Mouse (Mus musculus) G1E (cell line): ENCODE results near the gene 4833439L19Rik. TPM values are rescaled to one million over a fixed set of nuclear protein-coding genes. Genes with fewer than 3 reads are reported as not detected.

Experiments
- ATAC-seq: 2 replicates; pipeline ENCODE4 v1.8.0; 2016; ENCODE audit warnings: mild to moderate bottlenecking; ENCODE audit not compliant: insufficient number of reproducible peaks, poor library complexity, low FRiP score, severe bottlenecking; ENCODE audit errors: extremely low read depth
- DNase-seq: peaks from one replicate; pipeline ENCODE4 v3.0.0; 2012; ENCODE audit warnings: low spot score
- H3K27me3 ChIP-seq: 2 replicates; pipeline ENCODE4 v1.6.1; 2012; ENCODE audit warnings: mild to moderate bottlenecking, low read length, inconsistent platforms; ENCODE audit not compliant: insufficient read depth
- H3K36me3 ChIP-seq: replicated peaks from 2 replicates; pipeline ENCODE3; 2012; ENCODE audit warnings: mild to moderate bottlenecking, inconsistent platforms
- H3K4me1 ChIP-seq: 2 replicates; pipeline ENCODE4 v1.6.1; 2012; ENCODE audit warnings: low read depth, low read length, inconsistent platforms, mixed read lengths; ENCODE audit not compliant: insufficient read depth
- H3K4me3 ChIP-seq: 2 replicates; pipeline ENCODE4 v1.5.1; 2012; ENCODE audit warnings: low read depth, mild to moderate bottlenecking, inconsistent platforms, low read length, moderate library complexity, mixed read lengths
- H3K9me3 ChIP-seq: replicated peaks from 2 replicates; pipeline ENCODE4 v1.6.1; 2012; ENCODE audit warnings: inconsistent platforms
- CTCF ChIP-seq: IDR thresholded peaks from 2 replicates; pipeline ENCODE4 v1.5.1; 2012; ENCODE audit warnings: low read depth, low read length, inconsistent platforms, mixed read lengths
- GATA1 ChIP-seq: IDR thresholded peaks from 2 replicates; pipeline ENCODE4 v1.6.1; 2012; ENCODE audit warnings: borderline replicate concordance, low read length, inconsistent platforms, mixed read lengths
- GATA2 ChIP-seq: IDR thresholded peaks from 2 replicates; pipeline ENCODE4 v1.6.1; 2012; ENCODE audit warnings: low read depth, low read length, inconsistent platforms, borderline replicate concordance
- POLR2AphosphoS5 ChIP-seq: IDR thresholded peaks from 2 replicates; pipeline ENCODE4 v1.6.1; 2012; ENCODE audit warnings: low read depth, low read length, inconsistent platforms; ENCODE audit not compliant: insufficient replicate concordance
- TAL1 ChIP-seq: conservative IDR thresholded peaks from 2 replicates; pipeline ENCODE4 v1.6.1; 2012; ENCODE audit warnings: low read depth, low read length, inconsistent platforms, mixed read lengths
- polyA plus RNA-seq: library from polyadenylated mRNA; stranded (reverse); fragments of >175 nt; gene quantifications from 2 replicates; pipeline ENCODE4 v1.2.3, GENCODE M21; 2012
- total RNA-seq, 2 experiments: library from RNA; stranded (forward) in 1 of 2; stranded (reverse) in 1 of 2; fragments of 200-1000 nt in 1 of 2; fragments of >200 nt in 1 of 2; fragmentation: Nextera tagmentation in 1 of 2; gene quantifications; 2 replicates each; pipeline ENCODE4 v1.2.3; 2014 to 2017

4833439L19Rik gene
- total and polyA plus RNA-seq, 3 experiments = 36.9 to 59.2 (median 40.4) TPM

DNA sequence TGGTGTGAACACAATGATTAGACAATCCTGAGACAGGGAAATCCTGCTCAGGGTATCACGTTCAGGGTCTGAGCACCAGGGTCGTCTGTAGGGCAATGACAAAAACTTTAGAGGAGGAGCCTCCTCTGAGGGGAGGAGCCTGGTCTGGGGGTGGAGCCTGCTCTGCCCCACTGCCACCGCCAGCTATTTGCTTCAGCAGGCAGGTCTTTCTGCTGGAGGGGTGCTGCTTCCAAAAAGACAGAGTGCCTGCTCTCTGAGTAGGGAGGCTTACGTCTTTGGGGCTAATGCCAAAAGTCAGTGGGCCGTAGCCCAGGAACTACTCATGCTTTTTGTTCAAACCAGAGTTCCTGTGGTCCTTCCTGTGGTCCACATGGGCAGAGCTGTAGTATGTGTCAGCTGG is 3.1 kb upstream of the 4833439L19Rik start:
- ATAC-seq (no peak), DNase-seq (no peak)
- no peak for TF ChIP-seq GATA1
- no peak for TF ChIP-seq CTCF
- no peak for TF ChIP-seq TAL1
- TF ChIP-seq POLR2AphosphoS5 = no peak
- no peak for TF ChIP-seq GATA2

DNA sequence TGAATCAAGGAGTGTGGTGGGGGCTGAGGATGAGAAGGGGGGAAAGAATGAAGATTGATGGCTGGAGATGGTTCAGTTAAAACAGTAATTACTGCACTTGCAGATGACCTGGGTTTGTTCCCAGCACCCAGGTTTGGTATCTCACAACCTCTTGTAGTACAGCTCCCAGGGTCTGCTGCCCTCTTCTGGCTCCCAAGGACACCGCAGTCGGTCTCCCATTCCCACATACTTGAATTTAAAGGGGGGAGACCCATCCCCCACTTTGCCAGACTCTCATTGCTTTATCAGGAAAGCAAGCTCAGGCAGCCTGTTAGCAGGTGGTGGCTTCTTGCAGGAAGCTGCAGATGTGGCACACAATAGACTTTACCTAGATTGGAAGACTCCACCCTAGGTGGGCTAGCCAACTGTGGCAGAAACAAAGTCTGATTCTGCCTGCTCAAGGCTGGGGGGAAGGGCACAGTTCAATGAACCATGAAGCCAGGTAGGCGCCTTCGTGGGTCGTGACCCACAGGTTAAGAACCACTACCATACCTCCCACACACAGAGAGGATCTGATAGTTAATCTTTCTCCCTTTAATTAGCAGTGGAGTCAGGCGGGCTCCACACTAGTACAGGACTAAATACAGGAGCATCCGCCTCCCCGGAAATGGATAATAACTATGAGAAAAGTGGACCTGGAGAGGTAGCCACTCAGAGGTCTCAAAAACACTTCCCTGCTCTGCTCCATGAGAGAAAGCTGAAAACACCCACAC is 535 bp upstream of the 4833439L19Rik start:
- DNase-seq (no peak), ATAC-seq (peak; percentile 46)
- Histone ChIP-seq H3K9me3 (no peaks in the 10 kb centered on the region), H3K4me1 (peaks cover 37% of the 10 kb centered on the region), H3K27me3 (no peaks in the 10 kb centered on the region), H3K36me3 (peaks cover 32% of the 10 kb centered on the region), H3K4me3 (peak overlapping the region; percentile 86)
- TF ChIP-seq CTCF = 0 out of 2 replicates have a peak, but pooled peaks have one; percentile 21
- TF ChIP-seq GATA1 = no peak
- TF ChIP-seq TAL1 = no peak
- TF ChIP-seq POLR2AphosphoS5 = no peak
- TF ChIP-seq GATA2 = no peak

More for the DNA sequence above, 3.1 kb upstream of the 4833439L19Rik start:
- Histone ChIP-seq H3K27me3 (peaks cover 7% of the 10 kb centered on the region), H3K9me3 (no peaks in the 10 kb centered on the region), H3K4me1 (peaks cover 34% of the 10 kb centered on the region), H3K4me3 (no peak overlapping the region), H3K36me3 (peaks cover 6% of the 10 kb centered on the region)

DNA sequence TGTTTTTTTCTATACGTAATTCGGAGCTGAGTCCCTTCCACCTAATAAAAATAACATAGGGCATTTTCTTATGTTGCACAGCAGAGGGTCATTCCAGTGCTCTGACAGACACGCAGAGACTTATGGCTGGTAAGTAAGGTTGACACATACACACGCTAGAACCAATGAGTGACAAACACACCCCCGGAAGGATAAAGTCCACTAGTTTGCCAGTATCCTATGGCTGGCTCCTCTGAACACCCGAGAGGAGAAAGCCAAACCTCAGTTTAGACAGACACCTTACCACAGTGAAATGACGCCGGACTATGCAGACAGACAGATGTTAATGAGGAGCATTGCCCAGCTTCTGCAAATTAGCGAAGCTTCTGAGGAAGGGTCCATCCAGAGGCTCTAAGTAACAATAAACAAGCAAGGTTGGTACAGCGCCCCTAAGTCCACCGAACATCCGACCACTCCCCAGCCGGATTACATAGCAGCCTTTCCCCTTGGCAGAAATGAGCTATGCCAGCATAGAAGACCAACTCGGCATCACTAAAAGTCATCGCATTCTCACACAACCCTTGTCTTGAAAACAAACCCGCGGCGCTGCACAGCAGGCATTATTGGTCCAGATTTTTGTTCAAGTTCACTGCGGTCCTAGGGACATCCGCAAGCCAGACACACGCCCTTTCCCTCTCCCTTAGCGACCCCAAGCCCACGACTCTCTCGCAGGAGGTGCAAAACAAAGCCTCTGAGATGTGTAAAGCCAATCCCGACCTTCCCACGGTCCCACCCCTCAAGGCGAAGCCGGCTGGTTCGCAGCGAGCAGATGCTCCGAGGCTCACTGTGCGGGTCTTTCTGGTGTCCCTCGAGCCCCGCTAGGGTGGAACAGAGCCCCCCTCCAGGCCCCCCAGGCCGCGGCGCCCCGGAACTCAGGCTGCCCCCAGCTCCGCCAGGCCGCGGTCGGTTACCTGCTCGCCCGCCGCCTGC is 719 bp downstream of the 4833439L19Rik start:
- peak overlapping the region; percentile 86 for H3K4me3 ChIP-seq
- H3K9me3 ChIP-seq = no peaks in the 10 kb centered on the region
- H3K27me3 ChIP-seq = no peaks in the 10 kb centered on the region
- DNase-seq (no peak), ATAC-seq (no peak)
- H3K4me1 ChIP-seq = peaks cover 39% of the 10 kb centered on the region
- TF ChIP-seq GATA1 (no peak), TAL1 (no peak), GATA2 (no peak)
- peaks cover 44% of the 10 kb centered on the region for H3K36me3 ChIP-seq

DNA sequence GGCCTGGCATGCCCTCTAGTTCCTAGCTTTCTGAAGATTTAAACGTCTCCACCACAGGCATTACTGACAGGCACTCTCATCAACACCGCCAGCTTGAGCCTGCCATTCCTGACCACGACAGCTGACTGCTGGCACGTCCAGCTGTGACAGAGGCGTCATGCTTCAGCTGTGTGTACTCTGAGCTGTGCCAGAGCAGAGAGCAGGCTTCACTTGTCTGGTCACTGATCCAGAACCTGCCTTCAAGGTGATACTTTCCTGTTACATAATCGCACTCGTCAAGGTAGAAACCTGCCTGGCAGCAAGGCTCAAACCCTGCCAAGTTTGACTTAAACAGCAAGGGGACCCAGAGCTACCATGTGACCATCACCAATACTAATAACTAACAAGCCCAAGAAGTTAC is 2.7 kb downstream of the 4833439L19Rik start:
- DNase-seq = no peak
- H3K9me3 ChIP-seq = no peaks in the 10 kb centered on the region
- TF ChIP-seq GATA2 = no peak
- no peak for TF ChIP-seq TAL1
- TF ChIP-seq POLR2AphosphoS5 = no peak
- TF ChIP-seq GATA1 = no peak
- no peak for TF ChIP-seq CTCF
- H3K4me1 ChIP-seq = peaks cover 38% of the 10 kb centered on the region
- no peaks in the 10 kb centered on the region for H3K27me3 ChIP-seq
- no peak overlapping the region for H3K4me3 ChIP-seq
- H3K36me3 ChIP-seq = peaks cover 63% of the 10 kb centered on the region
- no peak for ATAC-seq

DNA sequence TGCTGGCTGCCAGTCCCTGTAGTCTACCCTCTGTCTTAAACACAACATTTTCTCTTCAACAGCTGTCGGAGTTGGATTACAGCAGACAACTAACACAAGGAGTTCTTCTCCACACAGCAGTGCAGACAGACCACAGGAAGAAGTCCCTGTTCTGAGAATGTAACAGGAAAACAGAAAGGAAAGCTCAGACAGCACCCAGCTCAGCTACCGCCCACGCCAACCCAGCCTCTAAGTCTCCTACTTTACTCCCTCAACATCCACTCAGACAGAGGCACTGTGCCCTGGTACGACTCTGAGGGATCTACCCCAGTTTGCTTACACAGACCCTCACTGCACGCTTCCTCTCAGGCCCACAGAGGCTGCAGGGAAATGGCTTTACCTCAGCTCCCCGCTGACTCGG is 4.6 kb downstream of the 4833439L19Rik start:
- H3K27me3 ChIP-seq = no peaks in the 10 kb centered on the region
- ATAC-seq = no peak
- H3K4me1 ChIP-seq = peaks cover 31% of the 10 kb centered on the region
- H3K4me3 ChIP-seq = no peak overlapping the region
- no peaks in the 10 kb centered on the region for H3K9me3 ChIP-seq
- H3K36me3 ChIP-seq = peaks cover 82% of the 10 kb centered on the region
- TF ChIP-seq GATA2 (no peak), GATA1 (no peak), CTCF (no peak), POLR2AphosphoS5 (no peak), TAL1 (no peak)
- no peak for DNase-seq

DNA sequence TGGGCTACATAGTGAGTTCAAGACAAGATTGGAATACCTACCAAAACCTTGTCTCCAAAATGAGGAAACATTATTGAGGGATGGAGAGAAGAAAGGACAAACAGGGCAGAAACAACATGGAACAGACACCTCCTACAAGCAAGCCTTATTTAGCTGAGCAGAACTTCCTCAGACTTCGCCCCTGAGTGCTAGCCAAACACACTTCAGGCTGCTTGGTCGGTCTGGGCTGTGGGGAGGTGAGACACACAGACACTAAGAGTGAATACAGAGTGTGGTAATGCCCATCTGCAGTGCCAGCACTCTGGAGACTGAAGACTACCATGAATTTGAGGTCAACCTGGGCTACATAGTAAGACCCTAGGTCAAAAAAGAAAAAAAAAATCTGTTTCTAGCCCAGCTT is 5.6 kb downstream of the 4833439L19Rik start:
- no peaks in the 10 kb centered on the region for H3K27me3 ChIP-seq
- H3K36me3 ChIP-seq = peaks cover 89% of the 10 kb centered on the region
- TF ChIP-seq GATA1 (no peak), GATA2 (no peak), POLR2AphosphoS5 (no peak), CTCF (no peak), TAL1 (no peak)
- H3K9me3 ChIP-seq = no peaks in the 10 kb centered on the region
- peaks cover 25% of the 10 kb centered on the region for H3K4me1 ChIP-seq
- DNase-seq = no peak
- no peak for ATAC-seq
- H3K4me3 ChIP-seq = no peak overlapping the region
